In genomic region chr16:18379338-18380001, GRCm38 (mm10) we compare ENCODE assay signal across 11 mouse cellular contexts. TPM values are rescaled to one million over a fixed set of nuclear protein-coding genes. Genes with fewer than 3 reads are reported as not detected.
DNase-seq lines count a peak whose midpoint lies in the region; ATAC-seq and TF ChIP-seq lines count a peak whose summit lies in the region.
"Had no signal": no experiment of that assay in that cellular context is flagged by ENCODE, and none has a peak within 500 bp of the region (broad histone marks: within the 10 kb centered on the region; RNA-seq: fewer than 3 reads in every experiment).

No protein-coding gene starts in this region.

- H3K9me3 ChIP-seq in forebrain, embryonic 14.5 days (replicated peaks; ENCODE audit: control insufficient read depth, low read length), result no peaks in the 10 kb centered on the region
- H3K9me3 ChIP-seq in neural tube, embryonic 12.5 days, result no peaks in the 10 kb centered on the region
- H3K9me3 ChIP-seq: limb, embryonic 15.5 days had no signal

- H3K27me3 ChIP-seq in forebrain, embryonic 14.5 days (replicated peaks; ENCODE audit: control insufficient read depth, insufficient read depth, low read length), result no peaks in the 10 kb centered on the region
- no peaks in the 10 kb centered on the region for H3K27me3 ChIP-seq in neural tube, embryonic 12.5 days (replicated peaks)
- H3K27me3 ChIP-seq: limb, embryonic 15.5 days had no signal

- ATAC-seq in forebrain, embryonic 14.5 days, result no peak; the same call in 1 of the 2 replicates
- ATAC-seq in neural tube, embryonic 12.5 days (ENCODE audit: low FRiP score, low read depth), result no peak

- WGBS in forebrain, embryonic 14.5 days, result 52% methylated on average over 8 of the region's 8 CpGs
- 71% methylated on average over 8 of the region's 8 CpGs for WGBS in neural tube, embryonic 12.5 days

- H3K27ac ChIP-seq in layer of hippocampus, adult 2 months, result peak overlapping the region; percentile 36; the same call in 1 of the 2 replicates
- H3K27ac ChIP-seq in forebrain, embryonic 14.5 days (ENCODE audit: low read depth, low read length), result peak overlapping the region; percentile 70
- H3K27ac ChIP-seq in neural tube, embryonic 12.5 days, result peak overlapping the region; percentile 88; the same call in 1 of the 2 replicates
- H3K27ac ChIP-seq: kidney, postnatal 0 days; limb, embryonic 15.5 days had no signal

- no peak for DNase-seq in layer of hippocampus, adult 2 months (ENCODE audit: low spot score in 2 of 2)
- no peak for DNase-seq in layer of hippocampus, adult 18-20 months (ENCODE audit: low spot score in 2 of 2)
- DNase-seq in forebrain, embryonic 14.5 days (ENCODE audit: low spot score), result no peak
- DNase-seq in kidney, adult 8-10 months, result peak; percentile 72 to 73
- DNase-seq in natural killer cell, adult 2 months (ENCODE audit: low spot score in 2 of 2), result no peak
- no peak for DNase-seq in thymus, postnatal 36 days
- DNase-seq: right cerebral cortex, postnatal 25 days; thymus, postnatal 14 days had no signal

- no peak overlapping the region for H3K4me3 ChIP-seq in layer of hippocampus, adult 2 months
- no peak overlapping the region for H3K4me3 ChIP-seq in forebrain, embryonic 14.5 days (ENCODE audit: low read depth, low read length)
- no peak overlapping the region for H3K4me3 ChIP-seq in neural tube, embryonic 12.5 days
- H3K4me3 ChIP-seq: limb, embryonic 15.5 days had no signal

- no peaks in the 10 kb centered on the region for H3K36me3 ChIP-seq in forebrain, embryonic 14.5 days (ENCODE audit: control insufficient read depth, insufficient read depth, low read length)
- no peaks in the 10 kb centered on the region for H3K36me3 ChIP-seq in neural tube, embryonic 12.5 days
- H3K36me3 ChIP-seq: limb, embryonic 15.5 days had no signal

- H3K4me2 ChIP-seq in forebrain, embryonic 14.5 days (ENCODE audit: low read length), result no peak overlapping the region
- 0 out of 2 replicates have a peak overlapping the region, but pooled peaks have one; percentile 1 for H3K4me2 ChIP-seq in neural tube, embryonic 12.5 days (replicated peaks)
- H3K4me2 ChIP-seq: limb, embryonic 15.5 days had no signal

- H3K4me1 ChIP-seq in forebrain, embryonic 14.5 days (ENCODE audit: control insufficient read depth, insufficient read depth, low read length), result peaks cover 53% of the 10 kb centered on the region
- peaks cover 74% of the 10 kb centered on the region for H3K4me1 ChIP-seq in neural tube, embryonic 12.5 days

- H3K9ac ChIP-seq in forebrain, embryonic 14.5 days (ENCODE audit: low read length), result no peak overlapping the region
- no peak overlapping the region for H3K9ac ChIP-seq in neural tube, embryonic 12.5 days
- H3K9ac ChIP-seq: limb, embryonic 15.5 days had no signal

- no peak for TF ChIP-seq CTCF in layer of hippocampus, adult 2 months (conservative IDR thresholded peaks at IDR 0.05)

RNA-seq across cellular contexts. Expression of gene Arvcf, which starts 31.5 kb away (rescaled TPM):
- total RNA-seq in layer of hippocampus, adult 2 months (2021), result 10 to 100 TPM; 40.4 to 41.4 TPM
- 10 to 100 TPM; 33.2 to 38.6 TPM for total RNA-seq in layer of hippocampus, adult 18-20 months (2021)
- 46.8 and 47.8 TPM in 2 replicates for polyA plus RNA-seq in forebrain, embryonic 14.5 days (2014; fragmentation: Nextera tagmentation; extraction: Ambion mirVana)
- 114 and 118 TPM in 2 replicates for polyA plus RNA-seq in neural tube, embryonic 12.5 days (2016; fragmentation: Nextera tagmentation; extraction: Ambion mirVana)

RNA-seq across cellular contexts. Expression of gene Tango2, which starts 31.6 kb away (rescaled TPM):
- 100 to 1,000 TPM; 128 to 130 TPM for total RNA-seq in layer of hippocampus, adult 2 months (2021)
- total RNA-seq in layer of hippocampus, adult 18-20 months (2021), result 100 to 1,000 TPM; 102 to 116 TPM
- polyA plus RNA-seq in forebrain, embryonic 14.5 days (2014; fragmentation: Nextera tagmentation; extraction: Ambion mirVana), result 78.7 and 81.3 TPM in 2 replicates
- polyA plus RNA-seq in neural tube, embryonic 12.5 days (2016; fragmentation: Nextera tagmentation; extraction: Ambion mirVana), result 59.1 and 60.0 TPM in 2 replicates

RNA-seq across cellular contexts. Expression of gene Txnrd2, which starts 46.7 kb away (rescaled TPM):
- total RNA-seq in layer of hippocampus, adult 2 months (2021), result 10 to 100 TPM; 19.7 to 21.4 TPM
- 10 to 100 TPM; 15.3 to 22.4 TPM for total RNA-seq in layer of hippocampus, adult 18-20 months (2021)
- 22.0 and 23.5 TPM in 2 replicates for polyA plus RNA-seq in forebrain, embryonic 14.5 days (2014; fragmentation: Nextera tagmentation; extraction: Ambion mirVana)
- 20.5 and 24.8 TPM in 2 replicates for polyA plus RNA-seq in neural tube, embryonic 12.5 days (2016; fragmentation: Nextera tagmentation; extraction: Ambion mirVana)

RNA-seq across cellular contexts. Expression of gene Comt, which starts 47.2 kb away (rescaled TPM):
- total RNA-seq in layer of hippocampus, adult 2 months (2021), result 10 to 100 TPM; 74.6 to 75.1 TPM
- total RNA-seq in layer of hippocampus, adult 18-20 months (2021), result 10 to 100 TPM; 78.2 to 82.4 TPM
- polyA plus RNA-seq in forebrain, embryonic 14.5 days (2014; fragmentation: Nextera tagmentation; extraction: Ambion mirVana), result 54.6 and 71.9 TPM in 2 replicates
- 68.6 and 70.9 TPM in 2 replicates for polyA plus RNA-seq in neural tube, embryonic 12.5 days (2016; fragmentation: Nextera tagmentation; extraction: Ambion mirVana)

Comparison
In these comparisons a context has a peak if more than half of its experiments do, and no peak if none do; other contexts are left out.
1. DNase-seq: peak in kidney, adult 8-10 months (2 of 2); none in layer of hippocampus, adult 2 months (0 of 2), layer of hippocampus, adult 18-20 months (0 of 2), forebrain, embryonic 14.5 days (single experiment), natural killer cell, adult 2 months (0 of 2) and thymus, postnatal 36 days (0 of 2).
2. H3K27ac ChIP-seq: peak in every context shown above with its lines; median percentile 88 in neural tube, embryonic 12.5 days; 70 in forebrain, embryonic 14.5 days; 36 in layer of hippocampus, adult 2 months.